Mouse (Mus musculus): ENCODE data around the gene Eps8l1.

DNA sequence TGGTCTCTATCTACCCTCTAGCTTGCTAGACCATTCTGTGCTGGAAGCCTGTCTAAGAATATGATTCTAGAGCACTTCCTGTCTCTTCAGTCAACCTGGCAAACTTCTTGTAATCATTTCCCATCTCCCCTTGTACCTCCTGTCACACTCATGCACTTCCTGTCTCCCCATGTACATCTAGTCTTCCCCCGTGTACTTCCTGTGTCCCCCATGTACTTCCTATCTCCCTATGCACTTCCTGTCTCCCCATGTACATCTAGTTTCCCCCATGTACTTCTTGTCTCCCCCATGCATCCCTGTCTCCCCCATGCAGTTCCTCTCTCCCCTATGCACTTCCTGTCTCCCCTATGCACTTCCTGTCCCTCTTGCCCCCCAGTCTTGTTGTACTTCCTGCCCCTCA is 58.0 kb downstream of the Eps8l1 start:
- TF ChIP-seq CTCF (IDR thresholded peaks at IDR 0.05; ENCODE audit: low read depth, low read length), result no peak
- no peak for TF ChIP-seq POLR2A (IDR thresholded peaks at IDR 0.05; ENCODE audit: extremely low read depth, insufficient read depth, low read length)
